In the genomic region with DNA sequence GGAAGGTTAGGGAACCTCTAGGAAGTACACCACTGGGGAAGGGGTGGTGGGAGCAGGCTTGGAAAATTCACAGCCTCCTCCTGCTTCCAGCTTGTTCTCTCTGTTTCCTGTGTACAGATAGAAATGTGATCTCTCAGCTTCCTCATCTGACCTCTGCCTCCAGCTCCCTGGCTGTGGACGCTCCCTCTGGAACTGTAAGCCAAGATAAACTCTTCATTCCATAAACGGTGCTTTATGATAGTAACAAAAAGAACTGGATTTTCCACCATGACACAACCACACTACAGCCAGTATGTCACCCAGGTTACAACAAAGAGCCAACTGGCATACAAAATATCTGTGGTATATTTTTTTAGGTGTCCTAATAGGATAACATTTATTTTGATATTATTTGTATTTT, we compare ENCODE assay signal across 32 mouse cellular contexts.
"Had no signal": no experiment of that assay in that cellular context is flagged by ENCODE, and none has a peak within 500 bp of the region (broad histone marks: within the 10 kb centered on the region; RNA-seq: fewer than 3 reads in every experiment).

No protein-coding gene starts in this region.

- H3K4me2 ChIP-seq: heart, embryonic 12.5 days; heart, embryonic 13.5 days; heart, embryonic 15.5 days; hindbrain, embryonic 12.5 days; hindbrain, embryonic 13.5 days; hindbrain, embryonic 14.5 days; hindbrain, embryonic 15.5 days; intestine, embryonic 15.5 days; kidney, embryonic 15.5 days had no signal

- ATAC-seq: hindbrain, embryonic 16.5 days; hindbrain, postnatal 0 days; inflammation-experienced regulatory T-cells, adult 6 months; intestine, embryonic 15.5 days; intestine, embryonic 16.5 days; intestine, postnatal 0 days had no signal

- H3K9me3 ChIP-seq: heart, embryonic 12.5 days; heart, embryonic 13.5 days; heart, embryonic 15.5 days; hindbrain, embryonic 12.5 days; hindbrain, embryonic 13.5 days; hindbrain, embryonic 15.5 days; intestine, embryonic 15.5 days; kidney, embryonic 15.5 days had no signal

- DNase-seq: heart, postnatal 10 days; heart, postnatal 14 days; heart, postnatal 36 days; heart, postnatal 4 days; kidney, adult 11 months; kidney, adult 18-20 months; kidney, adult 2 months; kidney, adult 9 months; kidney, postnatal 10 days; kidney, postnatal 14 days; kidney, postnatal 25 days; kidney, postnatal 36 days; kidney, postnatal 4 days; layer of hippocampus, adult 9-11 months; layer of hippocampus, postnatal 36 days had no signal

- H3K36me3 ChIP-seq: heart, embryonic 12.5 days; heart, embryonic 13.5 days; heart, embryonic 15.5 days; hindbrain, embryonic 12.5 days; hindbrain, embryonic 13.5 days; intestine, embryonic 15.5 days; kidney, embryonic 15.5 days had no signal

- H3K27me3 ChIP-seq: heart, embryonic 12.5 days; heart, embryonic 13.5 days; heart, embryonic 15.5 days; hindbrain, embryonic 12.5 days; hindbrain, embryonic 13.5 days; hindbrain, embryonic 15.5 days; intestine, embryonic 15.5 days; kidney, embryonic 15.5 days had no signal

- H3K27ac ChIP-seq: heart, embryonic 13.5 days; heart, embryonic 15.5 days; hindbrain, embryonic 12.5 days; hindbrain, embryonic 13.5 days; hindbrain, embryonic 14.5 days; hindbrain, embryonic 15.5 days; hindbrain, postnatal 0 days; intestine, embryonic 15.5 days; kidney, embryonic 15.5 days; kidney, postnatal 0 days; layer of hippocampus, adult 2 months; left cerebral cortex, adult 2 months had no signal

- H3K4me3 ChIP-seq: heart, embryonic 12.5 days; heart, embryonic 13.5 days; heart, embryonic 15.5 days; hindbrain, embryonic 12.5 days; hindbrain, embryonic 13.5 days; hindbrain, embryonic 15.5 days; intestine, embryonic 15.5 days; kidney, embryonic 15.5 days; layer of hippocampus, adult 2 months; left cerebral cortex, adult 2 months had no signal

- H3K4me1 ChIP-seq: heart, embryonic 12.5 days; heart, embryonic 13.5 days; heart, embryonic 15.5 days; hindbrain, embryonic 12.5 days; hindbrain, embryonic 13.5 days; hindbrain, embryonic 15.5 days; intestine, embryonic 15.5 days; kidney, embryonic 15.5 days had no signal

- H3K9ac ChIP-seq: heart, embryonic 12.5 days; heart, embryonic 13.5 days; heart, embryonic 15.5 days; hindbrain, embryonic 12.5 days; hindbrain, embryonic 13.5 days; hindbrain, embryonic 14.5 days; hindbrain, embryonic 15.5 days; intestine, embryonic 15.5 days; kidney, embryonic 15.5 days had no signal
